In genomic region chr16:72664806-72665205, GRCm38 (mm10) we compare ENCODE assay signal across 8 mouse cellular contexts.
DNase-seq lines count a peak whose midpoint lies in the region; ATAC-seq and TF ChIP-seq lines count a peak whose summit lies in the region.

No protein-coding gene starts in this region.

- H3K9me3 ChIP-seq in erythroblast, embryonic 14.5 days (ENCODE audit: control insufficient read depth, low read length): no peaks in the 10 kb centered on the region
- no peaks in the 10 kb centered on the region for H3K9me3 ChIP-seq in hindbrain, embryonic 10.5 days
- no peaks in the 10 kb centered on the region for H3K9me3 ChIP-seq in liver, postnatal 0 days (ENCODE audit: low read length)

- WGBS in hindbrain, embryonic 10.5 days: 6% methylated on average over 4 of the region's 4 CpGs
- 35% methylated on average over 4 of the region's 4 CpGs for WGBS in liver, postnatal 0 days (ENCODE audit: insufficient replicate concordance)

- peak overlapping the region; percentile 26 for H3K4me3 ChIP-seq in erythroblast, embryonic 14.5 days (replicated peaks)
- peak overlapping the region; percentile 84 for H3K4me3 ChIP-seq in hindbrain, embryonic 10.5 days
- peak overlapping the region; percentile 60 for H3K4me3 ChIP-seq in liver, postnatal 0 days (ENCODE audit: low read depth, low read length)

- DNase-seq in brain, adult 2 months (ENCODE audit: low read depth, low spot score): peak; percentile 25
- peak; percentile 36 for DNase-seq in hindbrain, embryonic 10.5 days (ENCODE audit: low spot score)
- no peak for DNase-seq in liver, postnatal 0 days
- no peak for DNase-seq in cerebellum, adult 9-11 months
- DNase-seq in urinary bladder, postnatal 25 days (ENCODE audit: low spot score): no peak
- no peak for DNase-seq in c-Kit-positive CD71-positive TER-119-positive erythroid progenitor cells, embryonic 14.5 days (ENCODE audit: low spot score)

- TF ChIP-seq EP300 in liver, postnatal 0 days (IDR thresholded peaks at IDR 0.05; ENCODE audit: low read depth): no peak

- peak overlapping the region; percentile 98 for H3K27ac ChIP-seq in hindbrain, embryonic 10.5 days
- no peak overlapping the region for H3K27ac ChIP-seq in liver, postnatal 0 days (ENCODE audit: low read depth)

- no peak for ATAC-seq in erythroblast, adult 5-6 weeks (replicated peaks; ENCODE audit: low FRiP score, poor library complexity, severe bottlenecking)
- no peak for ATAC-seq in liver, postnatal 0 days

- no peak overlapping the region for H3K9ac ChIP-seq in liver, postnatal 0 days (replicated peaks)

- TF ChIP-seq CTCF in liver, postnatal 0 days (IDR thresholded peaks at IDR 0.05; ENCODE audit: low read depth): no peak

- no peaks in the 10 kb centered on the region for H3K4me1 ChIP-seq in erythroblast, embryonic 14.5 days (ENCODE audit: control insufficient read depth)
- H3K4me1 ChIP-seq in hindbrain, embryonic 10.5 days (replicated peaks): peaks cover 54% of the 10 kb centered on the region
- peaks cover 2% of the 10 kb centered on the region; the same call in 1 of the 2 replicates for H3K4me1 ChIP-seq in liver, postnatal 0 days (ENCODE audit: insufficient read depth)

- H3K36me3 ChIP-seq in erythroblast, embryonic 14.5 days (ENCODE audit: control insufficient read depth): no peaks in the 10 kb centered on the region
- peaks cover 12% of the 10 kb centered on the region for H3K36me3 ChIP-seq in hindbrain, embryonic 10.5 days
- no peaks in the 10 kb centered on the region for H3K36me3 ChIP-seq in liver, postnatal 0 days (replicated peaks; ENCODE audit: insufficient read depth, low read length)

- peaks cover 13% of the 10 kb centered on the region for H3K27me3 ChIP-seq in erythroblast, embryonic 14.5 days (ENCODE audit: control insufficient read depth)
- H3K27me3 ChIP-seq in hindbrain, embryonic 10.5 days (ENCODE audit: insufficient read depth, poor library complexity, severe bottlenecking): no peaks in the 10 kb centered on the region
- H3K27me3 ChIP-seq in liver, postnatal 0 days (ENCODE audit: insufficient read depth, low read length): peaks cover 4% of the 10 kb centered on the region; the same call in 1 of the 2 replicates

- H3K4me2 ChIP-seq in liver, postnatal 0 days (ENCODE audit: low read depth, low read length): peak overlapping the region; percentile 74

Comparison
In these comparisons a context has a peak if more than half of its experiments do, and no peak if none do; other contexts are left out.
1. H3K4me3 ChIP-seq: peak in every context shown above with its lines; median percentile 84 in hindbrain, embryonic 10.5 days; 60 in liver, postnatal 0 days; 26 in erythroblast, embryonic 14.5 days.
2. DNase-seq: peak in brain, adult 2 months (single experiment) and hindbrain, embryonic 10.5 days (single experiment); none in liver, postnatal 0 days (single experiment), cerebellum, adult 9-11 months (single experiment), urinary bladder, postnatal 25 days (single experiment) and c-Kit-positive CD71-positive TER-119-positive erythroid progenitor cells, embryonic 14.5 days (single experiment).